Comparison of ENCODE assay signal across 14 mouse cellular contexts in the genomic region with DNA sequence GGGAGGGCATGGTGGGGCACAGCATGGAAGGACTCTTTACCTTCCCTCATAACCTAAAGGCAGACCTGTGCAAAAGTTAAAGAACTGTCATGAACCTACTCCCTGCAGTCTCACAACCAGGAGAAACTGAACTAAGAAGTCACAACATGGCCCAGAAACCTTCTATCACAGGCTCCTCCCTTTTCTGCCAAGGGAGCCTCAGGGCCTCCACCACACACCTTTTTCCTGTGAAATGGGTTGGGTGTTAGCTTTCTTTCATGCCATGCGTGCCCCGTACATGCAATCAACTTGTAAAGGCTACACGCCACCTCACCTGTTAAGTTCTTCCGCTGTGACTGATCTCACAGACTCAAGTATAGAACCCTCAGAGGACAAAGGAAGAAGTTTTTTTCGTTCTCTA. TPM values are rescaled to one million over a fixed set of nuclear protein-coding genes. Genes with fewer than 3 reads are reported as not detected.
DNase-seq lines count a peak whose midpoint lies in the region; ATAC-seq and TF ChIP-seq lines count a peak whose summit lies in the region.
"Had no signal": no experiment of that assay in that cellular context is flagged by ENCODE, and none has a peak within 500 bp of the region (broad histone marks: within the 10 kb centered on the region; RNA-seq: fewer than 3 reads in every experiment).

No protein-coding gene starts in this region.

- no peaks in the 10 kb centered on the region for H3K9me3 ChIP-seq in heart, embryonic 10.5 days
- H3K9me3 ChIP-seq in liver, embryonic 14.5 days (ENCODE audit: control insufficient read depth, low read length): no peaks in the 10 kb centered on the region
- H3K9me3 ChIP-seq: heart, embryonic 15.5 days; lung, embryonic 15.5 days had no signal

- 85% methylated on average over 5 of the region's 5 CpGs for WGBS in heart, embryonic 10.5 days
- 73% methylated on average over 5 of the region's 5 CpGs for WGBS in liver, embryonic 14.5 days (ENCODE audit: insufficient replicate concordance)

- peaks cover 37% of the 10 kb centered on the region for H3K4me1 ChIP-seq in heart, embryonic 10.5 days
- H3K4me1 ChIP-seq in liver, embryonic 14.5 days (replicated peaks; ENCODE audit: control insufficient read depth in 2 of 2, insufficient read depth in 2 of 2, low read length in 1 of 2): peaks cover 56 to 60% of the 10 kb centered on the region in 2 experiments

- no peak overlapping the region for H3K4me3 ChIP-seq in heart, embryonic 10.5 days
- H3K4me3 ChIP-seq in liver, embryonic 14.5 days (ENCODE audit: insufficient read depth in 1 of 2, low read depth in 2 of 2, low read length in 2 of 2): 0 out of 4 replicates have a peak overlapping the region, but pooled peaks of 1 of the 2 experiments have one; percentile 14
- H3K4me3 ChIP-seq: heart, embryonic 15.5 days; lung, embryonic 15.5 days had no signal

- peak; percentile 24; the same call in 1 of the 2 replicates for ATAC-seq in liver, embryonic 14.5 days (ENCODE audit: insufficient read depth)
- ATAC-seq: forebrain, embryonic 14.5 days; intestine, embryonic 16.5 days had no signal

- no peaks in the 10 kb centered on the region for H3K36me3 ChIP-seq in heart, embryonic 10.5 days
- H3K36me3 ChIP-seq in liver, embryonic 14.5 days (replicated peaks; ENCODE audit: control insufficient read depth, insufficient read depth, low read depth): peaks cover 15% of the 10 kb centered on the region
- H3K36me3 ChIP-seq: heart, embryonic 15.5 days; lung, embryonic 15.5 days had no signal

- H3K27me3 ChIP-seq in heart, embryonic 10.5 days (ENCODE audit: insufficient read depth, poor library complexity, severe bottlenecking): no peaks in the 10 kb centered on the region
- H3K27me3 ChIP-seq in liver, embryonic 14.5 days (ENCODE audit: control insufficient read depth, insufficient read depth, low read length): no peaks in the 10 kb centered on the region
- H3K27me3 ChIP-seq: heart, embryonic 15.5 days; lung, embryonic 15.5 days had no signal

- no peak for DNase-seq in heart, embryonic 10.5 days (ENCODE audit: low spot score)
- DNase-seq in heart, postnatal 10 days: no peak
- peak; percentile 58 for DNase-seq in CD4-positive, CD25-positive, alpha-beta regulatory T cell, adult 2 months (ENCODE audit: low read depth, low spot score)
- DNase-seq in T-cell, adult 2 months (ENCODE audit: low spot score): peak; percentile 28
- no peak for DNase-seq in liver, embryonic 14.5 days (ENCODE audit: low read depth in 3 of 3, low spot score in 3 of 3)
- no peak for DNase-seq in MN1 (ENCODE audit: low spot score)
- DNase-seq in right cerebral cortex, adult 2 months (ENCODE audit: low spot score in 2 of 2): no peak
- DNase-seq: gastrocnemius, postnatal 25 days; kidney, postnatal 4 days had no signal

- intact Hi-C loops in heart, postnatal 10 days (cut with DNase I): no loop called here

- H3K4me2 ChIP-seq in liver, embryonic 14.5 days (ENCODE audit: low read depth): peak overlapping the region; percentile 48
- H3K4me2 ChIP-seq: heart, embryonic 15.5 days; lung, embryonic 15.5 days had no signal

- H3K9ac ChIP-seq in liver, embryonic 14.5 days (replicated peaks): peak overlapping the region; percentile 47; the same call in 1 of the 2 replicates
- H3K9ac ChIP-seq: heart, embryonic 15.5 days; lung, embryonic 15.5 days had no signal

- TF ChIP-seq EP300 in liver, embryonic 14.5 days (IDR thresholded peaks at IDR 0.05; ENCODE audit: low read depth): no peak

- no peak for TF ChIP-seq CTCF in liver, embryonic 14.5 days (IDR thresholded peaks at IDR 0.05; ENCODE audit: low read depth)

- H3K27ac ChIP-seq in heart, embryonic 10.5 days: peak overlapping the region; percentile 36; the same call in 1 of the 2 replicates
- peak overlapping the region; percentile 50 for H3K27ac ChIP-seq in liver, embryonic 14.5 days
- H3K27ac ChIP-seq: heart, embryonic 15.5 days; lung, embryonic 15.5 days had no signal

RNA-seq across cellular contexts. Expression of gene Bcl2l1, which starts 28.4 kb away (rescaled TPM):
- 72.8 and 76.2 TPM in 2 replicates for polyA plus RNA-seq in heart, embryonic 10.5 days (2016; fragmentation: Nextera tagmentation; extraction: Ambion mirVana)
- 10 to 100 TPM; 40.0 to 72.4 TPM for total RNA-seq in heart, postnatal 10 days (2021)
- 72.2 and 81.6 TPM in 2 replicates for polyA plus RNA-seq in liver, embryonic 14.5 days (2012; rRNA removed)
- polyA plus RNA-seq in liver, embryonic 14.5 days (2014; fragmentation: Nextera tagmentation; extraction: Ambion mirVana): 172 and 186 TPM in 2 replicates

RNA-seq across cellular contexts. Expression of gene Tpx2, which starts 44.7 kb away (rescaled TPM):
- 74.7 and 97.0 TPM in 2 replicates for polyA plus RNA-seq in heart, embryonic 10.5 days (2016; fragmentation: Nextera tagmentation; extraction: Ambion mirVana)
- 10 to 100 TPM; 16.0 to 17.8 TPM for total RNA-seq in heart, postnatal 10 days (2021)
- polyA plus RNA-seq in liver, embryonic 14.5 days (2012; rRNA removed): 25.1 and 47.1 TPM in 2 replicates
- 80.9 and 82.6 TPM in 2 replicates for polyA plus RNA-seq in liver, embryonic 14.5 days (2014; fragmentation: Nextera tagmentation; extraction: Ambion mirVana)

RNA-seq across cellular contexts. Expression of gene Cox4i2, which starts 49.1 kb away (rescaled TPM):
- 18.8 and 21.1 TPM in 2 replicates for polyA plus RNA-seq in heart, embryonic 10.5 days (2016; fragmentation: Nextera tagmentation; extraction: Ambion mirVana)
- total RNA-seq in heart, postnatal 10 days (2021): 10 to 100 TPM; 17.9 to 22.4 TPM
- 0.51 and 0.92 TPM in 2 replicates for polyA plus RNA-seq in liver, embryonic 14.5 days (2012; rRNA removed)
- 0.47 and 0.51 TPM in 2 replicates for polyA plus RNA-seq in liver, embryonic 14.5 days (2014; fragmentation: Nextera tagmentation; extraction: Ambion mirVana)
- total RNA-seq: monocyte, adult 5-6 weeks had no signal

Comparison
In these comparisons a context has a peak if more than half of its experiments do, and no peak if none do; other contexts are left out.
1. DNase-seq: peak in CD4-positive, CD25-positive, alpha-beta regulatory T cell, adult 2 months (single experiment) and T-cell, adult 2 months (single experiment); none in heart, embryonic 10.5 days (single experiment), heart, postnatal 10 days (0 of 2), liver, embryonic 14.5 days (0 of 3), MN1 (single experiment) and right cerebral cortex, adult 2 months (0 of 2).
2. RNA of gene Cox4i2, which starts 49.1 kb away (polyA plus RNA-seq): 18.8 to 21.1 TPM in heart, embryonic 10.5 days; 0.47 to 0.92 TPM in liver, embryonic 14.5 days; every median in the first group is over 10 times any median in the second.